Mouse (Mus musculus) G1E (cell line): ENCODE results near the gene Svip.

Source experiments
- CTCF ChIP-seq: IDR thresholded peaks from 2 replicates; pipeline ENCODE4 v1.5.1; 2012; ENCODE audit warnings: low read depth, low read length, inconsistent platforms, mixed read lengths
- GATA1 ChIP-seq: IDR thresholded peaks from 2 replicates; pipeline ENCODE4 v1.6.1; 2012; ENCODE audit warnings: borderline replicate concordance, low read length, inconsistent platforms, mixed read lengths
- POLR2AphosphoS5 ChIP-seq: IDR thresholded peaks from 2 replicates; pipeline ENCODE4 v1.6.1; 2012; ENCODE audit warnings: low read depth, low read length, inconsistent platforms; ENCODE audit not compliant: insufficient replicate concordance
- TAL1 ChIP-seq: conservative IDR thresholded peaks from 2 replicates; pipeline ENCODE4 v1.6.1; 2012; ENCODE audit warnings: low read depth, low read length, inconsistent platforms, mixed read lengths

- TF ChIP-seq CTCF (no peak), GATA1 (no peak), TAL1 (no peak), POLR2AphosphoS5 (no peak)
Measured at GRCm38 (mm10) chr7:52013457-52013856, 7.6 kb upstream of the Svip start.
